Mouse (Mus musculus): ENCODE data around the gene Fam219a.

Fam219a gene

GRCm38 (mm10) chr4:41504325-41504724, 65.0 kb downstream of the Fam219a start:
- DNase-seq = no peak

DNA sequence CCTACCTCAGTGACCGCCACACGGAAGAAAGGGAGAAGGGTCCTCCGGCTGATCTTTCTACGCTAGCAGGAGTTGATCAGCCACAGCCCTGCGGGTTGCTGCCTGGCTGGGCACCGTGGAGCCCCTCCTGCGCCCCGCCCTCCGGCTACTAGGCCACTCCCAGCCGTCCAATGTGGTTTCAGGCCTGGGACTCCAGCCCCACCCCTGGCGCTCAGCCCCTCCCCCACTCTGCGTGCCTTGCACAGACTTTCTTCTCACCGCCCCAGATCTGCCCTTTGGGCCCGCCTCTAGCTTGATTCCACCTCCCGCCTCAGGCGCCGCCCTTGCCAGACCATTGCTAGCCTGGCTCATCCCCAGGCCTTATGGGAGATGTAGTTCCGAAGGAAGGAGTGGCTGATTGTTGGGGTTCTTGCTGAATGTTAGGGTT, 66.3 kb downstream of the Fam219a start, which contains the start of gene AI464131:
TSS of gene AI464131 (minus strand) at position 91 of the 427 bp plus-strand sequence.
- peak; percentile 100 for DNase-seq

DNA sequence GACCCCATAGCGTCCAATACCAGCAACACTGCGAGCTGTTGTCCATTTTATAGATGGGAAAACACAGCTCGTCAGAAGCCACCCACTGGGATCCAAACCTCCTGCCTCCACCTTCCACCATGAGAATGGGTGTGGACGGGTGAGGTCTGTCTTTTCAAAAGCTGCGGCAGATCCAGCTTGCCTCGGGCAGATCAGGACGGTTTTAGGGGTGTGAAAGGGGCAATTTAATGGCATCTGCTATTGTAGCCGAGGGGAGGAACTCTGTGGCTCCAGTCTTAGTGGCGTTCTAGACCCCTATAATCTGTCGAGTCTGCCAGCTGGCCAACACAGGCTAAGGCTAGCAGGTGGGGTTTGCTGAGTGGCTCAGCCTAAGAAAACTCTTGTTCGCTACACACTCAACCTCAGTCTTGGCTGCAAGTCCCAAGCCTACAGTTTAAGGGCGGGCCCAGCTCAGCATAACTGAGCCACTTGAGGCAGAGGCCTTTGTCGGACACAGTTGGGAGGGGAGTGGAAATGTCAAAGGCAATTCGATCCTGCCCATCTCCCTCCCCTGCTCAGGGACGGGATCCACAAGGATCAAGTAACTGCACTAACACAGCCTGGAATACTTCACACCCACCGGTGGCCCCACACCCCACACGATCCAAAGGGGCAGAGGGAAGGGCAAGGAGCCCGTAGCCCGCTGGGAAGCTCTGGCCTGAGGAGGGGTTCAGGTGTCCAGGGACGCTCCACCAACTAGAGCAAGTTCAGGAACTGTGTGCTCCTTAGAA, 67.0 kb downstream of the Fam219a start:
- peak; percentile 97 for DNase-seq

DNA sequence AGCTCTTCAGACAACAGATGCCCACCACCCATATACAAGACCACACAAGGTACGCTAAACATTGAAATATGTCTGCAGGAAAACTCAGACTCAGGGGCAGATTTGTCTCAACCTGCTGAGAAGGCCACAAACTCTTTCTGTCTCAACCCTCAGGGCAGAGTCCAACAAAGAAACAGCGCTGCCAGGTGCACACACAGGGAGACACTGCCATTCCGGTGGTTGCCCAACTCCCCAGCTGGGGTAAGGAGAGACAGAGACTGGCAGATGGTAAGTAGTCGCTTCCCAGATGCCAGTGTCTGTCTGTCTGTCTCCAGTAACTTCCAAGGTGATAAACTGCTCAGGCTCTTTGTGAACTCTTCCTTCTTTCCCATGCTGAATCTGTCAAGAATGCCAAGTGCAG, 68.6 kb downstream of the Fam219a start:
- DNase-seq = no peak

- DNase-seq = peak; percentile 93
Measured at GRCm38 (mm10) chr4:41499619-41500018, 69.7 kb downstream of the Fam219a start.

DNA sequence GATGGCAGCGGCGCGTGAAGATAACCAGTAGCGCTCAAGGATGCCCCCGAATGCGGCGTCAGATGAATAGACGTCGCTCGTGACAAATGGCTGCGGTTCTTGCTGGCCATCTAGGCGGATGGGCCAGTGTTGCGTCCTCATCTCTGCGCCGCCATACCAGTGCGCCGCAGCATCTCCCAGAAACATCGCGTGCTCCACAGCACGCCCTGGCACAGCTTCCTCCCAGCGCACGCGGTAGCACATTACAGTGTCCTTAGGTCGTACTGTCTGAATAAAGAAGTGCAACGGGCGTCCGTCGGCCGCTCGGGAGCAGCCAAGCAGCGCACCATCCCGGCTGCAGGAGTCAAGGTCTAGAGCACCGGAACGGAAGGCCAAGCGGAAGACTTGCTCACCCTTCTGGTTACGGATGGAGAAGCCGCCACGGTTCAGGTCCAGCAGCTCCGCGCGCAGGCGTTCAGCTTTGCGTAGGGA, 70.4 kb downstream of the Fam219a start:
- no peak for DNase-seq

DNA sequence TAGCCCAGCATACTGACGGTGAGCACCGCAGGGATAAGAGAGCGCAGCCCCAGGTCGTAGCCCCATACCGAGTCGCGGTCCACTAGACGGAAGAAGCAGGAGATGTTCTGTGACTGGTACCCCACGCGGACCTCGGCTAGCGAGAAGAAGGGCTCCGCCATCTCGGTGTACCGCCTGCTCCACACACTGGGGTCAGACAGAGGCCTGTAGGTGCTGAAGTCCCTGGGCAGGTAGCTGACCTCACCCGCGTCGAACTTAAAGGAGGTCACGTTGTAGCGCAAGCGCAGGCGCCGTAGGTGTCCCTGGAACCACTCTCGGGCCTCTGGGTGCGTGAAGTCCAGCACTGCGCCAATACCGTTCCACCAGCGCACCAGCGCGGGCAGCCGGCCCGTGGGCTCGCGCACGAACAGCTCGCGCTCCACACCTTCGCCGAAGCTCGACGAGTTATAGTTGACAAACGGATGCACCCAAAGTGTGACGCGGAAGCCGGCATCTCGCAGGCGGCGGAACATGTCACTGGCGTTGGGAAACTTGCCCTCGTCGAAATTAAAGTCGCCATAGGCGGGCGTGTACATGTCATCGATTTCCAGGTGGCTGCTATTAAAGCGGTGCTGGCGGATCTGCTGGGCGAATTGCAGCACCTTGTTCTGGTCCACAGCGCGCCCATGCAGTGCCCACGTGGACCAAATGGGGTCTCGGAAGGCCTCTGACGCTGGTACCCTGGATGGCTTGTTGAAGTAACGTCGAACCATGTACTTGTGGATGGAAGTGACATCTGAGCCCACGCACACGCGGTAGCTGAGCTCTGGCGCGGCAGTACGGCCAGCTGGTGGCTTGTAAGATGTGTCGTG, 71.1 kb downstream of the Fam219a start:
- no peak for DNase-seq

- no peak for DNase-seq
Measured at GRCm38 (mm10) chr4:41497579-41497978, 71.8 kb downstream of the Fam219a start.

GRCm38 (mm10) chr4:41497046-41497445, 72.3 kb downstream of the Fam219a start:
- no peak for DNase-seq

DNA sequence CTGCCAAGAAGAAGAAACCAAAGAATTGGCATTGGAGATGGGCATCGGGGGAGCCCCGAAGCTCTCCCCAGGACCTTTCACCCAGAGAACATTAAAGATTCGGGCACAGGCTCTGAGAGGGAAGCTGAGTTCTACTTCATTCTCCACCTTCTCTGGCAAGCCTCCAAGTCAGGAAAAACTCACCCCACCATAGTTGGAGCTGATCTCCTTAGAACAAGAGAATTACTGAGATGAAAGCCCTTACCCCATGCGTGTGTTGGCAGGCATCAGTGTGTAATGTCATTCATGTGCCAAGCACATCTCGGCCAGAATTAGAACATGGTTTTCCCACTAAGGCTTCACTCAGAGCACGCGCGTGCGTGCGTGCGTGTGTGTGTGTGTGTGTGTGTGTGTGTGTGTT, 73.5 kb downstream of the Fam219a start:
- DNase-seq = peak; percentile 92

- no peak for DNase-seq
Measured at GRCm38 (mm10) chr4:41495076-41495475, 74.3 kb downstream of the Fam219a start.

DNA sequence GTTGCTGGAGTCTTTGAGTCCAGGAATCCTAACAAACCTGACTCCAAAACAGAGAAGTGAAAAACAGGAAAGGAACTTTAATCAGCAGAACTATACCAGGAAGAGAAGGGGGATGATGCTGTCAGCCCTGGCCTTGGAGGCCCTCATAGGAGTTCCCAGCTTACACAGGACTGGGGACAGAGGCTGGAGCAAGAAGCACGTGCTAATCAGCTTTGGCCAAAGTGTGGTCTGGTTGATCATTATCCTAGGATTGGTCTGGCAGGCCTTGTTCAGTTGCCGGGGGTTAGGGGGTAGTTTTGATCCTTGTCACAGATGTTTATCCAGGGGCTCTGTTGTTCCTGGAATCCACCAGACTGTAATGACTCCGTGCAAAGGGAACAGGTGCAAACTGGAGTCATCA, 75.0 kb downstream of the Fam219a start:
- no peak for DNase-seq

DNA sequence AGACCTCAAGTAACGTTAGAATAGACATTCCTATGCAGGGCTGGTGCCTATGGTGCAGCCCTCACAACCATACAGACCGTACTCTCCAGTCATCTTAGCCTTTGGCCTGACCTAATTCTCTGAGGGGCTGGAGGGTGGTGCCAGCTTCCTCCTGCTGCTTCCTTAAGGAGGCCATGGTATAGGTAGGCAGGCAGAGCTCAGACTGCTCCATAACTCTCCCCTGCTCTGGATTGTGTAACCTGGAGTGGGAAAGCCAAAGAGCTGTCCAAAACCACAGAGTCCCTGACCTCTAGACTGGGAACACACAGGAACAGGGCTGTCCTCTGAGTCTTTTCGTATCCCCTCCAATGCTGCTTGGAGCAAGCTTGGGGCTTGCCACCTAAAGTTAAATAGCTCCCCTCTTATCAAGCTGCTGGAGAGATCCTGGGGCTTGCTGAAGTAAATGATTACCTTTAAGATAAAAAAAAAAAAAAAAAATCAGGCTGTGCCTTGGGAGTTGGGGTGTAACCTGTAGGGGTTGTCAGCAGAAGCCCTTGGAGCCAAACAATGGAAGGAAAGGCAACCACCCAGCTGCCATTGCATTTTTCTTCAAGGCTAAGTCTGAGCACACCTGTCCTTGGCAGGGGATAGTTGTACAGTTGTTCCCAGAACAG, 75.7 kb downstream of the Fam219a start:
- DNase-seq = no peak

DNA sequence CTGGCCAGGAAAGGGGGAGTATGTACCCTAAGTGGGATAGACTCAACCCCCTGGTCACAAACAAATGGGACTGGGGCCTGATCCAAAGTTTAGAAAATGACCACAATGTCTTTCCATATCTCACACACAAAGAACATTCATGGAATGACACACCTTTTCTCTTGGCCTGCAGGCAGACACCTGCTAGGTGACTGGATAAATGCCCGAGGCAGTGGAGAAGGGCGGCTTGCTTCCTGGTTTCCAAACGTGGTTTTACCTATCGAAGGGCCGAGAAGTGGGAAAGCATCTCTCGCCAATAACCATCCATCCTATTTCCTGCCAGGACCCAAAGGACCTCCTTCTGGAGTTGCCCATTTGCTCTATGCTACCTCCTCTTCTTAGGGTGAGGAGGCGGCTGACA, 76.4 kb downstream of the Fam219a start:
- DNase-seq = no peak

- peak; percentile 99 for DNase-seq
Measured at GRCm38 (mm10) chr4:41481601-41482017, 87.7 kb downstream of the Fam219a start.

GRCm38 (mm10) chr4:41480254-41480653, 89.1 kb downstream of the Fam219a start:
- DNase-seq = peak; percentile 99

GRCm38 (mm10) chr4:41479456-41479804, 89.9 kb downstream of the Fam219a start:
- peak; percentile 97 for DNase-seq

- peak; percentile 95 for DNase-seq
Measured at GRCm38 (mm10) chr4:41478751-41479455, 90.4 kb downstream of the Fam219a start.

- peak; percentile 90 for DNase-seq
Measured at GRCm38 (mm10) chr4:41477648-41478160, 91.6 kb downstream of the Fam219a start.

DNA sequence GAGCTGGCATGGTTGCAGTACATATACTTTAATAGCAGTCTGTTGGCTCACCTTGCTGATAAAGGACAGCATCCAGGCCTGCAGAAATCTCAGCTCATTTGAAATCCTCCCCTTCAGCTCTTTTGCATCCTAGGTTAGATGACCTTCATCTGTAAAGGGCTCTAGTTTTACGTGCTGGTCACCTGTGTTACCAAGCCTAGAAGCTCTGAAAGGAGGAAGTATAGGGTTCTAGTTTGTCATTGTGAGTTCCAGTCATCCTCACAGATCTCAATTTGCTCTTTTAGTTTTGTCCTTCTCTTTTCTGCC, 98.0 kb downstream of the Fam219a start:
- DNase-seq = peak; percentile 70

GRCm38 (mm10) chr4:41470684-41471383, 98.5 kb downstream of the Fam219a start:
- DNase-seq = peak; percentile 92
